Mouse (Mus musculus) bone marrow macrophage, adult 2 months (primary cell): ENCODE results near the gene Pbx2.

Experiments used
- CTCF ChIP-seq: IDR thresholded peaks from 2 replicates; pipeline ENCODE4 v1.5.1; 2012; ENCODE audit warnings: low read depth, mild to moderate bottlenecking, low read length, moderate library complexity
- POLR2A ChIP-seq: IDR thresholded peaks from 2 replicates; pipeline ENCODE4 v1.6.1; 2012; ENCODE audit warnings: mild to moderate bottlenecking, low read depth, low read length, borderline replicate concordance

DNA sequence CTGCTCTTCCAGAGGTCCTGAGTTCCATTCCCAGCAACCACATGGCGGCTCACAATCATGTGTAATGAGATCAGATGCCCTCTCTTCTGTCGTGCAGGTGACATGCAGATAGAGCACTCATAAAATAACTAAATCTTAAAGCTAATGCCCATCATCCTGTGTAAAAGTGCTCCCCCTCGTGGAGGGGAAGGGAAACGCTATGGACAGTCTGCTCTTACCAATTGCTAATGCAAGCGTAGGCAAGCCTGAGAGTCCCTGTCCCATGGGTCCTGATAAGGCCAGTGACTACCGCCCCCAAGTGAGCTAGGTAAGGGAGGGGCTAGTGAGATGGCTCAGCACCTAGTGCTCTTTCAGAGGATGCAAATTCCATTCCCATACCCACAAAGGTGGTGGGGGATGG, 27.9 kb downstream of the Pbx2 start:
- peak; percentile 36; the same call in 1 of the 2 replicates for TF ChIP-seq CTCF
- no peak for TF ChIP-seq POLR2A
